9 mouse cellular contexts compared by ENCODE assay signal in the genomic region with DNA sequence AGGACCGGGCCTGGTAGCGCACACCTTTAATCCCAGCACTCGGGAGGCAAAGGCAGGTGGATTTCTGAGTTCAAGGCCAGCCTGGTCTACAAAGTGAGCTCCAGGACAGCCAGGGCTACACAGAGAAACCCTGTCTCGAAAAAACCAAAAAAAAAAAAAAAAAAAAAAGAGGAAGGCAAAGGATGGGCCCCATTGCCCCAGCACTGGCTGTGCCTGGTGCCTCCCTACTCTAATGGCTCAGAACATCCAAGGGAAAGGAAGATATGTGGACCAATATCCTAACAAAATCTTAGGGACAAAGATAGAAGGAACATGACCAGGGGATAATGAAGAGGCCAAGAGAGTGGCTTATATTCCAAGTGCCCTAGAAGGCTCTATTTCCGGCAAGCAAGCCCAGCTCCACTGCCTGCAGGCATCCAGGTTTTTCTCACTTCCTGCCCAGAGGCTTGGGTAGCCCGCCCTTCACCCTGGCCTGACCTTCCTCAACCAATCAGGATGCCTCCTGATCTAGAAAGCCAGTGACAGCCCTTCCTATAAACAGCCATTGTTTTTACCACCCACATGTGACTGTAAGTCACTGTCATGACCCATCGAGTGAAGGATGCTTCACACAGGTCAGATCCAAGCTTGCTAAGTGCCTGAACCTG. TPM values are rescaled to one million over a fixed set of nuclear protein-coding genes. Genes with fewer than 3 reads are reported as not detected.
DNase-seq lines count a peak whose midpoint lies in the region; ATAC-seq and TF ChIP-seq lines count a peak whose summit lies in the region.
"Had no signal": no experiment of that assay in that cellular context is flagged by ENCODE, and none has a peak within 500 bp of the region (broad histone marks: within the 10 kb centered on the region; RNA-seq: fewer than 3 reads in every experiment).

No protein-coding gene starts in this region.

- no peak overlapping the region for H3K4me2 ChIP-seq in forebrain, embryonic 13.5 days
- no peak overlapping the region for H3K4me2 ChIP-seq in forebrain, embryonic 12.5 days
- peak overlapping the region; percentile 37 for H3K4me2 ChIP-seq in CH12.LX (ENCODE audit: insufficient read depth, low read depth, poor library complexity, severe bottlenecking)

- peaks cover 65% of the 10 kb centered on the region for H3K27me3 ChIP-seq in forebrain, embryonic 13.5 days
- H3K27me3 ChIP-seq in forebrain, embryonic 12.5 days, result peaks cover 70% of the 10 kb centered on the region
- H3K27me3 ChIP-seq in CH12.LX (replicated peaks), result no peaks in the 10 kb centered on the region
- H3K27me3 ChIP-seq in heart, embryonic 10.5 days (ENCODE audit: insufficient read depth, poor library complexity, severe bottlenecking), result peaks cover 50% of the 10 kb centered on the region

- H3K9ac ChIP-seq in forebrain, embryonic 13.5 days, result 0 out of 2 replicates have a peak overlapping the region, but pooled peaks have one; percentile 23
- H3K9ac ChIP-seq in forebrain, embryonic 12.5 days, result no peak overlapping the region
- peak overlapping the region; percentile 16; the same call in 1 of the 2 replicates for H3K9ac ChIP-seq in CH12.LX (ENCODE audit: insufficient read depth, low read depth)

- WGBS in forebrain, embryonic 13.5 days, result 53% methylated on average over 7 of the region's 7 CpGs
- 59% methylated on average over 7 of the region's 7 CpGs for WGBS in forebrain, embryonic 12.5 days
- 47% methylated on average over 7 of the region's 7 CpGs for WGBS in heart, embryonic 10.5 days

- no peak overlapping the region for H3K27ac ChIP-seq in forebrain, embryonic 13.5 days
- no peak overlapping the region for H3K27ac ChIP-seq in forebrain, embryonic 12.5 days
- peak overlapping the region; percentile 44 for H3K27ac ChIP-seq in CH12.LX (ENCODE audit: insufficient read depth, low read depth)
- H3K27ac ChIP-seq in heart, embryonic 10.5 days, result peak overlapping the region; percentile 84

- dilution Hi-C loops in CH12.LX (cut with MboI; ENCODE audit: extremely low pct_ligation_motif_present, extremely low pct_unique_long_range_greater_than_20kb, low sequenced_read_pairs), result no loop called here

- in situ Hi-C loops in CH12.LX (cut with MboI; ENCODE audit: low pct_ligation_motif_present, low pct_unique_long_range_greater_than_20kb, low sequenced_read_pairs), result no loop called here

- TF ChIP-seq RAD21 in CH12.LX (IDR thresholded peaks at IDR 0.05; ENCODE audit: low read depth, low read length), result no peak

- no peak for TF ChIP-seq CTCF in CH12.LX (conservative IDR thresholded peaks at IDR 0.05 in 1 of 2, IDR thresholded peaks at IDR 0.05 in 1 of 2; ENCODE audit: low read depth in 2 of 2, low read length in 2 of 2)

- peak; percentile 73 for TF ChIP-seq POLR2A in CH12.LX (IDR thresholded peaks at IDR 0.05; ENCODE audit: low read depth, low read length)

- DNase-seq in CH12.LX (ENCODE audit: extremely low read depth), result peak; percentile 91
- DNase-seq in heart, embryonic 10.5 days (ENCODE audit: low spot score), result no peak
- DNase-seq in frontal cortex, postnatal 36 days (ENCODE audit: low spot score in 2 of 2), result no peak
- DNase-seq in layer of hippocampus, adult 18-20 months (ENCODE audit: low spot score in 2 of 2), result no peak
- no peak for DNase-seq in spleen, adult 12 weeks (ENCODE audit: low spot score)

- H3K9me3 ChIP-seq in forebrain, embryonic 13.5 days (replicated peaks), result no peaks in the 10 kb centered on the region
- H3K9me3 ChIP-seq in forebrain, embryonic 12.5 days, result no peaks in the 10 kb centered on the region
- peaks cover 11% of the 10 kb centered on the region for H3K9me3 ChIP-seq in CH12.LX (replicated peaks; ENCODE audit: low read length)
- H3K9me3 ChIP-seq in heart, embryonic 10.5 days, result no peaks in the 10 kb centered on the region

- no peak for ATAC-seq in forebrain, embryonic 13.5 days
- no peak for ATAC-seq in forebrain, embryonic 12.5 days (ENCODE audit: low FRiP score)
- peak; percentile 45 for ATAC-seq in megakaryocyte, adult 5-6 weeks (ENCODE audit: poor library complexity, severe bottlenecking)

- no peaks in the 10 kb centered on the region for H3K79me2 ChIP-seq in CH12.LX (replicated peaks; ENCODE audit: control insufficient read depth, extremely low read depth, insufficient read depth, poor library complexity, severe bottlenecking)

- TF ChIP-seq EP300 in CH12.LX (IDR thresholded peaks at IDR 0.05; ENCODE audit: low read length), result no peak

- H3K36me3 ChIP-seq in forebrain, embryonic 13.5 days (ENCODE audit: poor library complexity, severe bottlenecking), result no peaks in the 10 kb centered on the region
- no peaks in the 10 kb centered on the region for H3K36me3 ChIP-seq in forebrain, embryonic 12.5 days (replicated peaks)
- H3K36me3 ChIP-seq in CH12.LX (replicated peaks in 1 of 2; ENCODE audit: control insufficient read depth in 1 of 2, insufficient read depth in 1 of 2, low read length in 1 of 2), result no peaks in the 10 kb centered on the region
- 0 out of 2 replicates have a peak, but pooled peaks cover 5% of the 10 kb centered on the region for H3K36me3 ChIP-seq in heart, embryonic 10.5 days

- H3K4me1 ChIP-seq in forebrain, embryonic 13.5 days, result peaks cover 17% of the 10 kb centered on the region
- peaks cover 25% of the 10 kb centered on the region for H3K4me1 ChIP-seq in forebrain, embryonic 12.5 days
- peaks cover 18 to 59% of the 10 kb centered on the region in 2 experiments for H3K4me1 ChIP-seq in CH12.LX (ENCODE audit: control insufficient read depth in 1 of 2, insufficient read depth in 2 of 2)
- H3K4me1 ChIP-seq in heart, embryonic 10.5 days, result peaks cover 64% of the 10 kb centered on the region

- no peak overlapping the region for H3K4me3 ChIP-seq in forebrain, embryonic 13.5 days
- H3K4me3 ChIP-seq in forebrain, embryonic 12.5 days (replicated peaks), result no peak overlapping the region
- peak overlapping the region; percentile 33 to 55 (median 46) for H3K4me3 ChIP-seq in CH12.LX (replicated peaks in 1 of 3; ENCODE audit: low read depth in 2 of 3, low read length in 2 of 3, poor library complexity in 1 of 3)
- no peak overlapping the region for H3K4me3 ChIP-seq in heart, embryonic 10.5 days

TF ChIP-seq in CH12.LX, 34 proteins besides CTCF, POLR2A, EP300 and RAD21 (continues in another document):
- TF ChIP-seq KAT2A (IDR thresholded peaks at IDR 0.05; ENCODE audit: insufficient replicate concordance, low read length) (no peak), CHD2 (IDR thresholded peaks at IDR 0.05; ENCODE audit: low read length) (peak; percentile 35; the same call in 1 of the 2 replicates), ZNF384 (IDR thresholded peaks at IDR 0.05; ENCODE audit: low read depth, low read length) (peak; percentile 75)

RNA-seq across cellular contexts. Expression of gene Atg9b, which starts 2.8 kb away (rescaled TPM):
- 0.52 and 0.57 TPM in 2 replicates for polyA plus RNA-seq in forebrain, embryonic 13.5 days (2015; fragmentation: Nextera tagmentation; extraction: Ambion mirVana)
- 0.34 and 0.53 TPM in 2 replicates for polyA plus RNA-seq in forebrain, embryonic 12.5 days (2016; fragmentation: Nextera tagmentation; extraction: Ambion mirVana)
- 0.46 and 0.81 TPM in 2 replicates for total RNA-seq in CH12.LX (2012; rRNA removed)
- total RNA-seq in CH12.LX (2014; rRNA removed), result 0.68 and 0.86 TPM in 2 replicates
- 1.1 and 1.3 TPM in 2 replicates for polyA plus RNA-seq in CH12.LX (2012; ENCODE audit: insufficient read length, low read depth)
- polyA plus RNA-seq in heart, embryonic 10.5 days (2016; fragmentation: Nextera tagmentation; extraction: Ambion mirVana), result 1.2 and 2.3 TPM in 2 replicates
- total RNA-seq in megakaryocyte, adult 5-6 weeks (2015), result 0.33 and 0.50 TPM in 2 replicates
- 2.2 and 2.7 TPM in 2 replicates for total RNA-seq in megakaryocyte, adult 5-6 weeks (2017)
- total RNA-seq in layer of hippocampus, adult 18-20 months (2021), result 1 to 10 TPM; 3.0 to 3.7 TPM

RNA-seq across cellular contexts. Expression of gene Abcb8, which starts 4.3 kb away (rescaled TPM):
- 39.0 and 48.1 TPM in 2 replicates for polyA plus RNA-seq in forebrain, embryonic 13.5 days (2015; fragmentation: Nextera tagmentation; extraction: Ambion mirVana)
- 43.6 and 47.4 TPM in 2 replicates for polyA plus RNA-seq in forebrain, embryonic 12.5 days (2016; fragmentation: Nextera tagmentation; extraction: Ambion mirVana)
- total RNA-seq in CH12.LX (2012; rRNA removed) (50.3 and 58.7 TPM in 2 replicates), CH12.LX (2014; rRNA removed) (31.0 and 34.7 TPM in 2 replicates)
- polyA plus RNA-seq in CH12.LX (2012; ENCODE audit: insufficient read length, low read depth), result 36.9 and 45.4 TPM in 2 replicates
- polyA plus RNA-seq in heart, embryonic 10.5 days (2016; fragmentation: Nextera tagmentation; extraction: Ambion mirVana), result 62.7 and 81.3 TPM in 2 replicates
- total RNA-seq in megakaryocyte, adult 5-6 weeks (2015), result 9.3 and 13.9 TPM in 2 replicates
- total RNA-seq in megakaryocyte, adult 5-6 weeks (2017), result 3.3 and 5.6 TPM in 2 replicates
- total RNA-seq in layer of hippocampus, adult 18-20 months (2021), result 10 to 100 TPM; 57.0 to 60.1 TPM

RNA-seq across cellular contexts. Expression of gene Asic3, which starts 24.1 kb away (rescaled TPM):
- polyA plus RNA-seq in forebrain, embryonic 13.5 days (2015; fragmentation: Nextera tagmentation; extraction: Ambion mirVana), result 0.24 TPM in 1 of 2 replicates, not detected in the other
- 0.20 and 0.37 TPM in 2 replicates for polyA plus RNA-seq in forebrain, embryonic 12.5 days (2016; fragmentation: Nextera tagmentation; extraction: Ambion mirVana)
- total RNA-seq in CH12.LX (2012; rRNA removed) (0.25 TPM in 1 of 2 replicates, not detected in the other), CH12.LX (2014; rRNA removed) (not detected in 2 replicates)
- 1.1 and 1.3 TPM in 2 replicates for polyA plus RNA-seq in CH12.LX (2012; ENCODE audit: insufficient read length, low read depth)
- polyA plus RNA-seq in heart, embryonic 10.5 days (2016; fragmentation: Nextera tagmentation; extraction: Ambion mirVana), result 0.11 TPM in 1 of 2 replicates, not detected in the other
- total RNA-seq in megakaryocyte, adult 5-6 weeks (2015), result not detected in 2 replicates
- total RNA-seq in megakaryocyte, adult 5-6 weeks (2017), result not detected in 2 replicates
- total RNA-seq in layer of hippocampus, adult 18-20 months (2021), result under 1 TPM; 0.27 to 0.53 TPM
- total RNA-seq: hematopoietic stem cell, adult 5-6 weeks had no signal

RNA-seq across cellular contexts. Expression of gene Nos3, which starts 24.5 kb away (rescaled TPM):
- 5.6 and 5.9 TPM in 2 replicates for polyA plus RNA-seq in forebrain, embryonic 13.5 days (2015; fragmentation: Nextera tagmentation; extraction: Ambion mirVana)
- polyA plus RNA-seq in forebrain, embryonic 12.5 days (2016; fragmentation: Nextera tagmentation; extraction: Ambion mirVana), result 7.1 and 7.2 TPM in 2 replicates
- total RNA-seq in CH12.LX (2012; rRNA removed), result 0.30 and 0.34 TPM in 2 replicates
- 0.22 and 0.36 TPM in 2 replicates for total RNA-seq in CH12.LX (2014; rRNA removed)
- polyA plus RNA-seq in CH12.LX (2012; ENCODE audit: insufficient read length, low read depth), result 0.31 and 0.37 TPM in 2 replicates
- polyA plus RNA-seq in heart, embryonic 10.5 days (2016; fragmentation: Nextera tagmentation; extraction: Ambion mirVana), result 23.2 and 40.8 TPM in 2 replicates
- total RNA-seq in megakaryocyte, adult 5-6 weeks (2015), result 0.05 and 0.25 TPM in 2 replicates
- total RNA-seq in megakaryocyte, adult 5-6 weeks (2017), result 0.16 and 0.29 TPM in 2 replicates
- 1 to 10 TPM; 6.8 to 7.0 TPM for total RNA-seq in layer of hippocampus, adult 18-20 months (2021)
- total RNA-seq: hematopoietic stem cell, adult 5-6 weeks had no signal

RNA-seq across cellular contexts. Expression of gene Cdk5, which starts 34.2 kb away (rescaled TPM):
- polyA plus RNA-seq in forebrain, embryonic 13.5 days (2015; fragmentation: Nextera tagmentation; extraction: Ambion mirVana), result 80.7 and 84.0 TPM in 2 replicates
- 62.2 and 63.7 TPM in 2 replicates for polyA plus RNA-seq in forebrain, embryonic 12.5 days (2016; fragmentation: Nextera tagmentation; extraction: Ambion mirVana)
- total RNA-seq in CH12.LX (2012; rRNA removed) (10.4 and 12.1 TPM in 2 replicates), CH12.LX (2014; rRNA removed) (7.4 and 9.2 TPM in 2 replicates)
- 25.1 and 26.6 TPM in 2 replicates for polyA plus RNA-seq in CH12.LX (2012; ENCODE audit: insufficient read length, low read depth)
- polyA plus RNA-seq in heart, embryonic 10.5 days (2016; fragmentation: Nextera tagmentation; extraction: Ambion mirVana), result 33.9 and 37.4 TPM in 2 replicates
- 18.2 and 27.5 TPM in 2 replicates for total RNA-seq in megakaryocyte, adult 5-6 weeks (2015)
- total RNA-seq in megakaryocyte, adult 5-6 weeks (2017), result 16.9 and 18.2 TPM in 2 replicates
- 100 to 1,000 TPM; 126 to 133 TPM for total RNA-seq in layer of hippocampus, adult 18-20 months (2021)

Comparison
In these comparisons a context has a peak if more than half of its experiments do, and no peak if none do; other contexts are left out.
1. H3K27ac ChIP-seq: peak in CH12.LX (single experiment) and heart, embryonic 10.5 days (single experiment); none in forebrain, embryonic 13.5 days (single experiment) and forebrain, embryonic 12.5 days (single experiment).
2. H3K4me3 ChIP-seq: peak in CH12.LX (3 of 3); none in forebrain, embryonic 13.5 days (single experiment), forebrain, embryonic 12.5 days (single experiment) and heart, embryonic 10.5 days (single experiment).